Mouse (Mus musculus) CH12.LX (cell line): Measurements from ENCODE around the gene Ccdc28b.

Experiments
- CTCF ChIP-seq, 2 experiments: IDR thresholded peaks in 1 of 2; conservative IDR thresholded peaks in 1 of 2; 2 replicates each; pipeline ENCODE4 v1.5.1; 2011 to 2012; ENCODE audit warnings: low read depth in 2 of 2, low read length in 2 of 2, improper control_type of control experiment in 1 of 2, inconsistent platforms in 1 of 2, mild to moderate bottlenecking in 1 of 2, moderate library complexity in 1 of 2
- EP300 ChIP-seq: IDR thresholded peaks from 2 replicates; pipeline ENCODE4 v1.6.1; 2011; ENCODE audit warnings: low read length, improper control_type of control experiment
- MAZ ChIP-seq: IDR thresholded peaks from 2 replicates; pipeline ENCODE4 v1.6.1; 2012; ENCODE audit warnings: low read depth, mild to moderate bottlenecking, inconsistent platforms, low read length, improper control_type of control experiment, moderate library complexity
- POLR2A ChIP-seq: IDR thresholded peaks from 2 replicates; pipeline ENCODE4 v1.6.1; 2011; ENCODE audit warnings: low read depth, mild to moderate bottlenecking, improper control_type of control experiment, low read length
- POLR2AphosphoS2 ChIP-seq: IDR thresholded peaks from 2 replicates; pipeline ENCODE4 v1.6.1; 2011; ENCODE audit warnings: low read depth, low read length, improper control_type of control experiment
- SMC3 ChIP-seq: IDR thresholded peaks from 2 replicates; pipeline ENCODE4 v1.6.1; 2011; ENCODE audit warnings: low read depth, low read length, improper control_type of control experiment
- TCF12 ChIP-seq: IDR thresholded peaks from 2 replicates; pipeline ENCODE4 v1.6.1; 2014; ENCODE audit warnings: low read depth, mild to moderate bottlenecking, inconsistent platforms, low read length, improper control_type of control experiment
- USF1 ChIP-seq: IDR thresholded peaks from 2 replicates; pipeline ENCODE4 v1.6.1; 2014; ENCODE audit warnings: low read depth, mild to moderate bottlenecking, inconsistent platforms, low read length, improper control_type of control experiment
- ZKSCAN1 ChIP-seq: IDR thresholded peaks from 2 replicates; pipeline ENCODE4 v1.6.1; 2012; ENCODE audit warnings: low read depth, inconsistent platforms, low read length, improper control_type of control experiment, borderline replicate concordance

DNA sequence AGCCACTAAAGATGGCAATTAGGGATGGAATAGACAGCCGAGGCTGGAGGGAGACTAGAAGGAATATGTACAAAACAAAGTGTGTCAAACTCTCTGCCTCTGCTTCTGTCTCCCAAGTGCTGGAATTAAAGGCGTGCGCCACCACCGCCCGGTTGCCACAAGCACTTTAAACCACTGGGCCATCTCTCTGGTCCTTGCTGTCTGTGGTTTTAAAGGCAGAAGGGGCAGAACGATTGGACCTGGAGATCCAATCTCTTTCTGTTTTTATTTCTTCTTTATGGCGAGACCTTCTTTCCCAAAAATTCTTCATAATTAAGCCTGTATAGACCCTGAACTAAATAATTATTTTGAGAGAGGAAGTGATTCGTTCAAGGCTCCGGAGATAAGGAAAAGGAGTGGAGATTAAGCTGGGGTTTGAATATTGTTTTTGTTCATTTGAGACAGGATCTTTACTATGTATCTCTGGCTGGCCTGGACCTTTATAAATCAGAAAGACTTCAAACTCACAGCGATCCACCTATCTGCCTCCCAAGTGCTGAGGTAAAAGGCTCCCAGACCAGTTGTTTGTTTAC, 49.2 kb upstream of the Ccdc28b start:
- no peak for TF ChIP-seq CTCF (conservative IDR thresholded peaks at IDR 0.05 in 1 of 2, IDR thresholded peaks at IDR 0.05 in 1 of 2; ENCODE audit: low read depth in 2 of 2, low read length in 2 of 2)
- no peak for TF ChIP-seq POLR2A
- no peak for TF ChIP-seq SMC3
- TF ChIP-seq MAZ: no peak
- TF ChIP-seq POLR2AphosphoS2: no peak
- no peak for TF ChIP-seq USF1
- no peak for TF ChIP-seq TCF12
- TF ChIP-seq ZKSCAN1: no peak
- no peak for TF ChIP-seq EP300
